Mouse (Mus musculus) embryonic fibroblast, embryonic 13.5 days (primary cell): ENCODE results near the gene Fam189b. TPM values are rescaled to one million over a fixed set of nuclear protein-coding genes. Genes with fewer than 3 reads are reported as not detected.

Experiments used
- H3K27ac ChIP-seq: 2 replicates; pipeline ENCODE4 v1.5.1; 2012; ENCODE audit warnings: low read length, control low read depth, inconsistent platforms; ENCODE audit not compliant: insufficient read depth
- H3K4me1 ChIP-seq: 2 replicates; pipeline ENCODE4 v1.6.1; 2011; ENCODE audit warnings: low read length; ENCODE audit not compliant: control insufficient read depth, insufficient read depth
- H3K4me3 ChIP-seq: 2 replicates; pipeline ENCODE4 v1.5.1; 2011; ENCODE audit warnings: mild to moderate bottlenecking, control low read depth, low read length; ENCODE audit not compliant: insufficient read depth
- CTCF ChIP-seq: IDR thresholded peaks from 2 replicates; pipeline ENCODE4 v1.5.1; 2011; ENCODE audit warnings: mild to moderate bottlenecking, control low read depth, low read length, moderate library complexity, borderline replicate concordance; ENCODE audit not compliant: insufficient read depth
- POLR2A ChIP-seq: IDR thresholded peaks from 2 replicates; pipeline ENCODE4 v1.6.1; 2011; ENCODE audit warnings: low read depth, mild to moderate bottlenecking, control low read depth, low read length, moderate library complexity
- polyA plus RNA-seq: library from polyadenylated mRNA; stranded (reverse); fragments of >200 nt; gene quantifications from 2 replicates; pipeline ENCODE4 v1.2.4, GENCODE M21; 2011; ENCODE audit warnings: low read depth; ENCODE audit not compliant: missing spikeins, insufficient read length

The Fam189b gene
- polyA plus RNA-seq, 1 experiment: 49.5 TPM

DNA sequence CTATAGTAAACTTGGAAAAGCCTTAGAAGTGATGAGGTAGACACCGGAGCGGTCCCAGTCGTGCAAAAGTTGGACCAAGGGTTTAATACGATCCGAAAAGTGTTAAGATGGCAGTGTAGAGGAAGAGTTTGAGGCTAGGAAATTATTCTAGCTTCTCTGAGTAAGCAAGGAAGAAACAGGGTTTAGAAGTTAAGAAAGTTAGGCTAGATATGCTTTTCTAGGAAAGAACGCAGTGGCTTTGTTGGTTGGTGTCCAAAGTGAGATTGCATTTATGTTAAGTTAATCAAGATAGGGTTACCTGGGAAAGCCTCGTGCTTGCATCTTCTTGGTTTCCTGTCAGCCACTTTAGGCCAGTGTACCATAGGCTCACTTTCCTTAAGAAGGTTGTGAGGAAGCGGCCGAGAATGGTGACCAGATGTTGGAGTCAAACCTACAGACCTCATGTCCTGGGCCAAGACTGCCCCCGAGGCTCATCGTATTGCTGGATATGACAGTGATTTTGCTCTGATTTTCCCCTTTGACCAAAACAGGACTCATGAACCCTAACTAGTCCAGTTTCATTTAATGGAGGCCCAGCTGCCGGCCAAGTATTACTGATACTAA lies 17.6 kb upstream of the Fam189b start:
- TF ChIP-seq CTCF (no peak), POLR2A (no peak)

DNA sequence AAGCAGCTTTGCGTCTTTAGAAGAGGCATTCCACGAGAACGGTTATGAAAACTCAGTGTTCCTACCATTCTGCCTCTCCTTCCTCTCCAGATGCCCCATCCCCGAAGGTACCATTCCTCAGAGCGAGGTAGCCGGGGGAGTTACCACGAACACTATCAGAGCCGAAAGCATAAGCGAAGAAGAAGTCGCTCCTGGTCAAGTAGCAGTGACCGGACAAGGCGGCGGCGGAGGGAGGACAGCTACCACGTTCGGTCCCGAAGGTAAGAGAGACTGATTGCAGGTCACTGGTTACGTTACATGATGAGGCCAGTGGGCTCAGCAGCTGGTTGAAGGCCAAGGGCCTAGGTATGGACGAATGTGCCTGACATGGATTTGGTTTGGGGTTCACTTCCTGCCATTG lies 16.0 kb upstream of the Fam189b start:
- TF ChIP-seq POLR2A: 0 out of 2 replicates have a peak, but pooled peaks have one; percentile 16
- no peak for TF ChIP-seq CTCF
- Histone ChIP-seq H3K4me1 (peaks cover 4% of the 10 kb centered on the region; the same call in 1 of the 2 replicates), H3K4me3 (no peak overlapping the region), H3K27ac (no peak overlapping the region)

More for the DNA sequence above, 17.6 kb upstream of the Fam189b start:
- H3K4me3 ChIP-seq: peak overlapping the region; percentile 86
- H3K27ac ChIP-seq: peak overlapping the region; percentile 67
- H3K4me1 ChIP-seq: peaks cover 4% of the 10 kb centered on the region; the same call in 1 of the 2 replicates

DNA sequence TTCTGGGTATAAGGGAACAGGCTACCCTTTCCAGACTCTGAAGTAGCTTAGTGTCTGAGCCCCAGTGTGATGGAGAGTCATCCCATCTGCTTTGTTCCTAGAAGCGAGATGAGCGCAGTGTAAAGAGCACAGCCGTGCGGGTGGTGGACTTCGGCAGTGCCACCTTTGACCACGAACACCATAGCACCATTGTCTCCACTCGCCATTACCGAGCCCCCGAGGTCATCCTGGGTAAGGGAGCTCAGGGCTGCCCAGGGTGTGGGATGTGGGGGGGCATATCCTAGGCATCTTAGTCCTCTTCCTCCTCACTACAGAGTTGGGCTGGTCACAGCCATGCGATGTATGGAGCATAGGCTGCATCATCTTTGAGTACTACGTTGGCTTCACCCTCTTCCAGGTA lies 8.1 kb upstream of the Fam189b start:
- peaks cover 2% of the 10 kb centered on the region; the same call in 1 of the 2 replicates for H3K4me1 ChIP-seq
- TF ChIP-seq POLR2A (no peak), CTCF (no peak)
- no peak overlapping the region for H3K4me3 ChIP-seq
- no peak overlapping the region for H3K27ac ChIP-seq

DNA sequence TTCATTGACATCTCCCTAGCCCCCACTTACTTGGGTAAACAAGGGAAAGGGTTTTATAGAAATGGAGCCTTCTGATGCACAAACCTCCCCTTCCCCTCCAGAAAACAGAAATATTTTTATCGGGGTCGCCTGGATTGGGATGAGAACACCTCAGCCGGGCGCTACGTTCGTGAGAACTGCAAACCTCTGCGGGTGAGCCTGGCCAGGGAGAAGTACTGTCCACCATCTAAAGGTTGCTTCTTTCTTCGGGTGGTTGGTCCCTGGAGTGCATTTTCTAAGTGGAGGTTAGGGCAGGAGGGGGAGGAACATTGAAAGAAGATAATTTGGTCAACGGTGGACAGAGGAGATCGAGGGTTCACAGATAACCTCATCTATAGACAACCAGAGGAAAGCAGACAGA lies 7.4 kb upstream of the Fam189b start:
- TF ChIP-seq POLR2A (no peak), CTCF (no peak)
- Histone ChIP-seq H3K27ac (no peak overlapping the region), H3K4me3 (no peak overlapping the region), H3K4me1 (peaks cover 2% of the 10 kb centered on the region; the same call in 1 of the 2 replicates)

DNA sequence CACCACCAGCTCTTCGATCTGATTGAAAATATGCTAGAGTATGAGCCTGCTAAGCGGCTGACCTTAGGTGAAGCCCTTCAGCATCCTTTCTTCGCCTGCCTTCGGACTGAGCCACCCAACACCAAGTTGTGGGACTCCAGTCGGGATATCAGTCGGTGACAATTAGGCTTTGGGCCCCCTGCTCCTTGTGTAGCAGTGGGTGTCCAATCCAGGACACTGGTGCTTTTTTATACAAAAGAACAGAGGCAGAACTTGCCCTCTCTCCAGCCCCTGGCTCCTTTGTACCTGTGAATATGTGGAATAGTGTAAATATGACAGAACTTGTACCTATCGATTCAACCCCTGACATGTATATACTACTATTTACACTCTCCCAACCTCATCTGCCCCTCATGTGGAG lies 6.5 kb upstream of the Fam189b start:
- Histone ChIP-seq H3K4me1 (peaks cover 2% of the 10 kb centered on the region; the same call in 1 of the 2 replicates), H3K4me3 (no peak overlapping the region), H3K27ac (no peak overlapping the region)
- TF ChIP-seq CTCF (no peak), POLR2A (no peak)

DNA sequence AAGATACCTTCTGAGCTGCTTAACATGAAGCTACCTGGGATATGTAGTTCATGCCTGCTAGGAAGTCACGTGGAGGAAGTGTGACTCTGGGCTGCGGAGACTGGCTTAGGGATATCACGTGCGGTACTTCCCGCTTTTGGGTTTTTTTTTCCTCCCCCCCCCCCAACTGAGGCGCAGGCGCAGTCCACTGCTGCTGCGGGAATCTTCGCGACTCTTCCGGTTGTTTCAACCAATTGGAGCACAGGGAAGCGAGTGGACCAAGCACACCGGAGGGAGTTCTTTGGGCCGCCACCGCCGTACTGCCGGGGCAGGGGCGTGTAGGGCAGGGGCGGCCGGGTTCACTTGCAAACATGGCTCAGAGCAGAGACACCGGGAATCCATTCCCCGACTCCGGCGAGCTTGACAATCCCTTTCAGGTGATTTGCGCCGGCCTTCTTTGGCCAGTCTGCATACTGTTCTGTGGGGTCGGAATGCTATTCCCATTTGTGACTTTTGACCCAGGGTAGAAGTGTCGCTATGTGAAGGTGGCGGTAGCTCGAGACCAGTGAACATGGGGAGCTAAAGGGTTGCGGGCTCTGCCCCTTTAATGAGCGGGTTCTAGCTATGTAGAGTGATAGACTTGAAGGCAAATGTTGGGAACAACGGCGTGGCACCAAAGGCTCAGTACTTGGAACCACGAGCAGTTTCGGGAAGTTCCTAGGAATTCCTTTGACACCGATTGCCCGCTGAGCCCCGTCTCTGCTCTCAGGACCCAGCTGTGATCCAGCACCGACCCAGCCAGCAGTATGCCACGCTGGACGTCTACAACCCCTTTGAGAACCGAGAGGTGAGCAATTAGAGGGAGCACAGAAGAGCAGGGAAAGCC lies 5.5 kb upstream of the Fam189b start, which contains the start of gene Scamp3:
TSS of gene Scamp3 (plus strand) at position 232 of the 865 bp plus-strand sequence.
- Histone ChIP-seq H3K27ac (peak within 1 kb of the TSS; percentile 59), H3K4me1 (peaks cover 2% of the 10 kb centered on the region; the same call in 1 of the 2 replicates), H3K4me3 (peak within 1 kb of the TSS; percentile 89)
- no peak for TF ChIP-seq CTCF
- TF ChIP-seq POLR2A: peak; percentile 73

DNA sequence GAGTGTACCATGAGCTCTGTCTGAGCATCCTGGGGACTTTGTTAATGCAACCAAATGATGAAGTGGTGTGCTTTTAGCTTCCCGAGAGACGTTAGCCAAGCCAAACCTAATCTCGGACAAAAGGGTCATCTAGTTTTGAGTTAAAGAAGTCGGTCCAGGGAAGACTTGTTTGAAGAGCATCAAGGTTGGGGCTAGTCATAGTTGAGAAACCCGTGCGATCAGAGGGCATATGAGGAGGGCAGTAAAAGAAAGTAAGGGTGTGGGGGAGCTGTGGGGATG lies 4.9 kb upstream of the Fam189b start:
- Histone ChIP-seq H3K4me3 (peak overlapping the region; percentile 89), H3K4me1 (peaks cover 2% of the 10 kb centered on the region; the same call in 1 of the 2 replicates), H3K27ac (peak overlapping the region; percentile 59)
- no peak for TF ChIP-seq CTCF
- no peak for TF ChIP-seq POLR2A

DNA sequence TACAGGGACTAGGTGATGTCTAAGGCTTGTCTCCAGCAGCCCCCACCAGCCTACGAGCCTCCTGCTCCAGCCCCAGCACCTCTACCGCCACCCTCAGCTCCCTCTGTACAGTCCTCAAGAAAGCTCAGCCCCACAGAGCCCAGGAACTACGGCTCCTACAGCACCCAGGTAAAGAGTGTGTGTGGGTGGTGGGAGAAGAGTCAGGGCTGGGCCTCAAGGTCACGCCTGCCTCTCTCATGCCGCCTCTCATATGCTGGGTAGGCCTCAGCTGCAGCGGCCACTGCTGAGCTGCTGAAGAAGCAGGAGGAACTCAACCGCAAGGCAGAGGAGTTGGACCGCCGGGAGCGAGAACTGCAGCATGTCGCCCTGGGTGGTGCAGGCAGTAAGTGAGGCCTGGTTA lies 3.9 kb upstream of the Fam189b start:
- H3K4me1 ChIP-seq: peaks cover 2% of the 10 kb centered on the region; the same call in 1 of the 2 replicates
- H3K27ac ChIP-seq: no peak overlapping the region
- TF ChIP-seq CTCF (no peak), POLR2A (no peak)
- peak overlapping the region; percentile 89 for H3K4me3 ChIP-seq

DNA sequence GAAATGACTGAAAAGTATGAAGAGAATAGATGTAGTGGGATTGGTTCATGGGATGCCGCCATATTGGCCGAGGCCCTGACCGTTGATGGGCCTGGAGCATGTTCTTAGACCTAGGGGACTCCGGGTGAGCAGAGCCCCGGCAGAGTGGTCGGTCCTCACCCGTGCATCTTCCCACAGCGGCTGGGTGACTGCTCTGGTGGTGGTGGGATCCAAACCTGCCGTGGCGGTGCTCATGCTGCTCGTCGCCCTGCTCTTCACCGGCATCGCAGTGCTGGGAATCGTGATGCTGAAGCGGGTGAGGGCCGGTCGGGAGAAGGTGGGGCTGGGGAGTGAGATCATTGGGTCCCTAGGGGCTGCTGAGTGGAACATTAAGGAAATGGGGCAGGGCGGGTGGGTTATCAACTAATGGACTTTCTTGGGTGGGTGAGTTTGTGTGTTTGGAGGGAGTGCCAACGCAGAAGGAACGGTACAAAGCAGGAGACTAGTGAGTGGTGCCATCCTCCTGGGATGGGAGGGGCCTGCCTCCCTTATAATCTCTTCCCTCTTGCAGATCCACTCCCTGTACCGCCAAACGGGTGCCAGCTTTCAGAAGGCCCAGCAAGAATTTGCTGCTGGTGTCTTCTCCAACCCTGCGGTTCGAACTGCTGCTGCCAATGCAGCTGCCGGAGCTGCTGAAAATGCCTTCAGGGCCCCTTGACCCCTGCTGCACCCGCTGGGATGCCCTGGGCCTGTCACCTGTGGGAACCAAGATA lies 1.0 kb upstream of the Fam189b start:
- H3K27ac ChIP-seq: no peak overlapping the region
- peaks cover 5% of the 10 kb centered on the region; the same call in 1 of the 2 replicates for H3K4me1 ChIP-seq
- TF ChIP-seq POLR2A: no peak
- no peak for TF ChIP-seq CTCF
- H3K4me3 ChIP-seq: no peak overlapping the region
